ENCODE assay signal across 9 mouse cellular contexts in the genomic region with DNA sequence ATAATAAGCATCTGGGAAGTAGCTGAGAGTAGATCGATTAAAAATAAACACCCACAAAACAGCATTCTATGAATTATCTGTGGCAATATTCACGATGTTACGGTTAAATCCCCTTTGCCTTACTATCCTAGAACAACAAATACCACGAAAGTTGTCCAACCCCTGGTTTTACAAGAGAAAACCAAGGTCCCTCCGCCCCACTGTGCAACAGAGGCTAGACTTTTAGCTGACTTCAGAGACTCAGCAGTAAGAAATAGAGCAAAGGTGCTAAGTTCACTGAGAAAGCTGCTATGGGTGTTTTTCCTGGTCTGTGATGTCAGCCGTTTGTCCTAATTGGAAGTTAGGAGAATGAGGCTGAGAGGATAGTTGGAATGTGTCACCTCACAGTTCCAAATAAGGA. TPM values are rescaled to one million over a fixed set of nuclear protein-coding genes. Genes with fewer than 3 reads are reported as not detected.
DNase-seq lines count a peak whose midpoint lies in the region; ATAC-seq and TF ChIP-seq lines count a peak whose summit lies in the region.
"Had no signal": no experiment of that assay in that cellular context is flagged by ENCODE, and none has a peak within 500 bp of the region (broad histone marks: within the 10 kb centered on the region; RNA-seq: fewer than 3 reads in every experiment).

No protein-coding gene starts in this region.

- H3K27me3 ChIP-seq in heart, adult 2 months (ENCODE audit: control insufficient read depth, insufficient read depth, low read length): no peaks in the 10 kb centered on the region
- peaks cover 27% of the 10 kb centered on the region for H3K27me3 ChIP-seq in liver, embryonic 13.5 days

- no peaks in the 10 kb centered on the region for H3K79me2 ChIP-seq in heart, adult 2 months (replicated peaks; ENCODE audit: control insufficient read depth, insufficient read depth, low read length)

- 47% methylated on average over 6 of the region's 6 CpGs for WGBS in heart, adult 2 months
- 39% methylated on average over 6 of the region's 6 CpGs for WGBS in liver, embryonic 13.5 days (ENCODE audit: insufficient replicate concordance)

- peak overlapping the region; percentile 97 for H3K27ac ChIP-seq in heart, adult 2 months
- H3K27ac ChIP-seq in liver, embryonic 13.5 days: peak overlapping the region; percentile 29

- no peak for TF ChIP-seq CTCF in heart, adult 2 months (IDR thresholded peaks at IDR 0.05)

- TF ChIP-seq EP300 in heart, adult 2 months (IDR thresholded peaks at IDR 0.05; ENCODE audit: insufficient read depth, low read depth, low read length): no peak

- no peak for DNase-seq in heart, adult 2 months
- no peak for DNase-seq in heart, postnatal 10 days
- peak; percentile 37 for DNase-seq in thymus, postnatal 4 days
- no peak for DNase-seq in thymus, postnatal 36 days
- DNase-seq in liver, embryonic 13.5 days: no peak
- DNase-seq in left cerebral cortex, postnatal 14 days (ENCODE audit: low spot score in 2 of 2): no peak
- DNase-seq in left cerebral cortex, adult 9 months (ENCODE audit: low spot score in 2 of 2): no peak

- no peaks in the 10 kb centered on the region for H3K36me3 ChIP-seq in heart, adult 2 months (ENCODE audit: control insufficient read depth, insufficient read depth, low read length)
- H3K36me3 ChIP-seq in liver, embryonic 13.5 days: 0 out of 2 replicates have a peak, but pooled peaks cover 5% of the 10 kb centered on the region

- TF ChIP-seq POLR2A in heart, adult 2 months (IDR thresholded peaks at IDR 0.05; ENCODE audit: insufficient read depth, low read depth, low read length): no peak

- H3K4me3 ChIP-seq in heart, adult 2 months: peak overlapping the region; percentile 83
- peak overlapping the region; percentile 57 for H3K4me3 ChIP-seq in liver, embryonic 13.5 days (replicated peaks)

- H3K9ac ChIP-seq in heart, adult 2 months (ENCODE audit: low read depth, low read length): no peak overlapping the region
- peak overlapping the region; percentile 67; the same call in 1 of the 2 replicates for H3K9ac ChIP-seq in liver, embryonic 13.5 days

- H3K9me3 ChIP-seq in liver, embryonic 13.5 days (replicated peaks): no peaks in the 10 kb centered on the region

- intact Hi-C loops in heart, adult 2 months (cut with DNase I): loop anchor here (1.0 to 10.0 kb wide), 3 partner anchors 17 to 621 kb away; a partner anchor contains a TSS
- intact Hi-C loops in heart, postnatal 10 days (cut with DNase I): no loop called here
- intact Hi-C loops in left cerebral cortex, postnatal 14 days (cut with DNase I): loop anchor here (5.0 kb wide), 1 partner anchor 109 kb away; no protein-coding TSS in a partner anchor

- no peaks in the 10 kb centered on the region for H3K4me1 ChIP-seq in heart, adult 2 months (ENCODE audit: control insufficient read depth, insufficient read depth, low read length)
- H3K4me1 ChIP-seq in liver, embryonic 13.5 days (replicated peaks): peaks cover 34% of the 10 kb centered on the region

- ATAC-seq in liver, embryonic 13.5 days (ENCODE audit: low read depth): no peak
- ATAC-seq in monocyte, adult 5-6 weeks (replicated peaks; ENCODE audit: insufficient number of reproducible peaks, low FRiP score, low TSS enrichment, poor library complexity, severe bottlenecking): no peak

- peak overlapping the region; percentile 89 for H3K4me2 ChIP-seq in liver, embryonic 13.5 days

RNA-seq across cellular contexts. Expression of a gene that starts 1.0 kb away (rescaled TPM):
- under 1 TPM; 0.32 to 0.39 TPM for total RNA-seq in heart, adult 2 months (2021)
- polyA plus RNA-seq in heart, adult 2 months (2012; rRNA removed): 0.47 and 1.1 TPM in 2 replicates
- under 1 TPM; 0.69 to 0.81 TPM for total RNA-seq in heart, postnatal 10 days (2021)
- 0.61 and 0.71 TPM in 2 replicates for polyA plus RNA-seq in liver, embryonic 13.5 days (2015; fragmentation: Nextera tagmentation; extraction: Ambion mirVana)
- under 1 TPM; 0.26 to 0.32 TPM for total RNA-seq in left cerebral cortex, postnatal 14 days (2021)
- 124 to 141 TPM (median 133 TPM) in 3 replicates for total RNA-seq in monocyte, adult 5-6 weeks (2017)

RNA-seq across cellular contexts. Expression of a gene that starts 1.9 kb away (rescaled TPM):
- 10 to 100 TPM; 12.8 to 12.9 TPM for total RNA-seq in heart, adult 2 months (2021)
- polyA plus RNA-seq in heart, adult 2 months (2012; rRNA removed): 30.0 and 33.2 TPM in 2 replicates
- 10 to 100 TPM; 14.7 to 16.6 TPM for total RNA-seq in heart, postnatal 10 days (2021)
- polyA plus RNA-seq in liver, embryonic 13.5 days (2015; fragmentation: Nextera tagmentation; extraction: Ambion mirVana): 11.5 and 12.4 TPM in 2 replicates
- total RNA-seq in left cerebral cortex, postnatal 14 days (2021): 10 to 100 TPM; 20.4 to 21.5 TPM
- total RNA-seq in monocyte, adult 5-6 weeks (2017): 74.9 to 128 TPM (median 92.8 TPM) in 3 replicates

RNA-seq across cellular contexts. Expression of a gene that starts 11.0 kb away (rescaled TPM):
- total RNA-seq in heart, adult 2 months (2021): not detected
- polyA plus RNA-seq in heart, adult 2 months (2012; rRNA removed): not detected in 2 replicates
- total RNA-seq in heart, postnatal 10 days (2021): not detected
- polyA plus RNA-seq in liver, embryonic 13.5 days (2015; fragmentation: Nextera tagmentation; extraction: Ambion mirVana): not detected in 2 replicates
- not detected for total RNA-seq in left cerebral cortex, postnatal 14 days (2021)
- total RNA-seq in monocyte, adult 5-6 weeks (2017): 8.3 to 10.4 TPM (median 9.8 TPM) in 3 replicates
- total RNA-seq: left cerebral cortex, adult 8-10 months had no signal

RNA-seq across cellular contexts. Expression of a gene that starts 17.6 kb away (rescaled TPM):
- total RNA-seq in heart, adult 2 months (2021): 100 to 1,000 TPM; 133 to 159 TPM
- 59.3 and 72.6 TPM in 2 replicates for polyA plus RNA-seq in heart, adult 2 months (2012; rRNA removed)
- total RNA-seq in heart, postnatal 10 days (2021): 100 to 1,000 TPM; 149 to 159 TPM
- polyA plus RNA-seq in liver, embryonic 13.5 days (2015; fragmentation: Nextera tagmentation; extraction: Ambion mirVana): 138 and 141 TPM in 2 replicates
- 100 to 1,000 TPM; 182 to 186 TPM for total RNA-seq in left cerebral cortex, postnatal 14 days (2021)
- total RNA-seq in monocyte, adult 5-6 weeks (2017): 127 to 175 TPM (median 140 TPM) in 3 replicates

RNA-seq across cellular contexts. Expression of a gene that starts 46.9 kb away (rescaled TPM):
- total RNA-seq in heart, adult 2 months (2021): 1 to 10 TPM; 4.8 to 6.5 TPM
- polyA plus RNA-seq in heart, adult 2 months (2012; rRNA removed): 10.5 and 13.9 TPM in 2 replicates
- total RNA-seq in heart, postnatal 10 days (2021): 10 to 100 TPM in 1 of 2 experiments, 1 to 10 TPM in 1; 7.2 to 10.5 TPM
- polyA plus RNA-seq in liver, embryonic 13.5 days (2015; fragmentation: Nextera tagmentation; extraction: Ambion mirVana): 1.7 and 2.0 TPM in 2 replicates
- 10 to 100 TPM; 11.5 to 15.9 TPM for total RNA-seq in left cerebral cortex, postnatal 14 days (2021)
- 212 to 314 TPM (median 272 TPM) in 3 replicates for total RNA-seq in monocyte, adult 5-6 weeks (2017)

Comparison
In these comparisons a context has a peak if more than half of its experiments do, and no peak if none do; other contexts are left out.
1. RNA of a gene that starts 1.0 kb away (total RNA-seq): 124 to 141 TPM in monocyte, adult 5-6 weeks; 0.69 to 0.81 TPM in heart, postnatal 10 days, 0.32 to 0.39 TPM in heart, adult 2 months and 0.26 to 0.32 TPM in left cerebral cortex, postnatal 14 days; every median in the first group is over 10 times any median in the second.